Mouse (Mus musculus): ENCODE data around the gene Myrf. TPM values are rescaled to one million over a fixed set of nuclear protein-coding genes. Genes with fewer than 3 reads are reported as not detected.
A peak's percentile ranks its signal among the peaks of the same experiment; 100 is the strongest.

The Myrf gene
- 0.03 and 0.12 TPM in 2 replicates for polyA plus RNA-seq (2015; fragmentation: Nextera tagmentation; extraction: Ambion mirVana)

- DNase-seq (ENCODE audit: low spot score): peak; percentile 78
Measured at GRCm38 (mm10) chr19:10240654-10241305, at the start of gene Myrf. Gene Myrf (minus strand): TSS chr19:10240748.

GRCm38 (mm10) chr19:10289609-10290150 lies 49.1 kb upstream of the Myrf start:
- DNase-seq (ENCODE audit: low spot score): no peak

GRCm38 (mm10) chr19:10288125-10289040 lies 47.8 kb upstream of the Myrf start:
- DNase-seq (ENCODE audit: low spot score): no peak

GRCm38 (mm10) chr19:10286458-10286872 lies 45.9 kb upstream of the Myrf start:
- DNase-seq (ENCODE audit: low spot score): no peak

- DNase-seq (ENCODE audit: low spot score): no peak
Measured at GRCm38 (mm10) chr19:10280771-10281540, 40.4 kb upstream of the Myrf start.

GRCm38 (mm10) chr19:10279668-10280067 lies 39.1 kb upstream of the Myrf start:
- no peak for DNase-seq (ENCODE audit: low spot score)

- no peak for DNase-seq (ENCODE audit: low spot score)
Measured at GRCm38 (mm10) chr19:10278669-10279324, 38.2 kb upstream of the Myrf start.

GRCm38 (mm10) chr19:10277759-10278158 lies 37.2 kb upstream of the Myrf start:
- DNase-seq (ENCODE audit: low spot score): no peak

- no peak for DNase-seq (ENCODE audit: low spot score)
Measured at GRCm38 (mm10) chr19:10277331-10277730, 36.8 kb upstream of the Myrf start.

- no peak for DNase-seq (ENCODE audit: low spot score)
Measured at GRCm38 (mm10) chr19:10276483-10277144, 36.1 kb upstream of the Myrf start.

GRCm38 (mm10) chr19:10274056-10274455 lies 33.5 kb upstream of the Myrf start:
- no peak for DNase-seq (ENCODE audit: low spot score)

GRCm38 (mm10) chr19:10272746-10273145 lies 32.2 kb upstream of the Myrf start:
- peak; percentile 58 for DNase-seq (ENCODE audit: low spot score)

- DNase-seq (ENCODE audit: low spot score): no peak
Measured at GRCm38 (mm10) chr19:10271592-10271991, 31.0 kb upstream of the Myrf start.

GRCm38 (mm10) chr19:10270356-10270755 lies 29.8 kb upstream of the Myrf start:
- no peak for DNase-seq (ENCODE audit: low spot score)

- no peak for DNase-seq (ENCODE audit: low spot score)
Measured at GRCm38 (mm10) chr19:10268851-10269250, 28.3 kb upstream of the Myrf start.

GRCm38 (mm10) chr19:10267953-10268352 lies 27.4 kb upstream of the Myrf start:
- DNase-seq (ENCODE audit: low spot score): no peak

GRCm38 (mm10) chr19:10267057-10267456 lies 26.5 kb upstream of the Myrf start:
- DNase-seq (ENCODE audit: low spot score): no peak

- peak; percentile 20 for DNase-seq (ENCODE audit: low spot score)
Measured at GRCm38 (mm10) chr19:10266196-10266850, 25.8 kb upstream of the Myrf start.

GRCm38 (mm10) chr19:10261369-10261768 lies 20.8 kb upstream of the Myrf start:
- no peak for DNase-seq (ENCODE audit: low spot score)

Measured in thymus, postnatal 0 days (tissue).